Mouse (Mus musculus) kidney, postnatal 10 days (tissue): ENCODE measurements at regions not wholly inside any gene's neighbourhood (a gene's known extent, or its start where the extent isn't known, plus 50 kb on each side); places are given as distances from the start of the nearest gene placed in this dataset.

Experiments used
- DNase-seq: peaks from one replicate; pipeline ENCODE4 v3.0.0; 2021; ENCODE audit warnings: mixed read lengths

DNA sequence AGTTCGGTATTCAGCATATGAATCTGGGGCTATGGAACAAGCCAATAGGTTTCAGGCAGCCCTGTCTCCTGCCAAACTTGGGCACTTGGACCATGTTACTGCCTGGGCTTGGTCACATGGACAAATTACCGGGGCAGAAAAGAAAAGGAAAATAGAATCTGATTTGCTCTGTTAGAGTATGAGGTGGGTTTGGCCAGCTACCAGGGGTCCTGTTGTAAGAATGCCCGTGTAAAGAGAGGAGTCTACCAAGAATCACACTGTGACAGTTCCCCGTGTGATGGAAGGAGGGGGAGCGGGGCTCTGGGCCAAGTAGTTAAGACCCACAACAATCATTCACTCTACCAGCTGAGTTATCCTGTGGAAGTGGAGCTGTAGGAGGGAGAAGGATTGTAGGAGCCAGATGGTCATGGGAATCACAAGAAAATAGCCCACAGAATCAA is 266.2 kb downstream of the Pik3r1 start:
- DNase-seq, result no peak

DNA sequence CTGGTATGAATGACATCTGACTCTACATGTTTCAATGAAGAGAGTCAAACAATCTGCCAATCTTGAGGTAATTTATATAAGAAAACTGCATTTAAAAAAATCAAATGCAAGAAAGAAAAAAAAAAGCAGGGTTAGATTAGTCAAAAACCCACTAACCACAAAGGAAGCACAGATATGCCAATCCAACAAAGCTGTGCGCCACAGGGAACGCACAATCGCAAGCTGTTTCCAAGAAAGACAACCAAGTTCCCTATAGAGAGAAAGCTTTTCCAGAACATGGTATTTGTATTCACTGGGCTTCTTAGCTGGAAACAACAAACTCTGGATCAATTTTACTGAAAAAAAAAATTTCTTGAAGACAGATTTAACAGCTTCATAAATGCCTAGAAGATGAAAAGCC is 267.0 kb downstream of the Pik3r1 start:
- no peak for DNase-seq

DNA sequence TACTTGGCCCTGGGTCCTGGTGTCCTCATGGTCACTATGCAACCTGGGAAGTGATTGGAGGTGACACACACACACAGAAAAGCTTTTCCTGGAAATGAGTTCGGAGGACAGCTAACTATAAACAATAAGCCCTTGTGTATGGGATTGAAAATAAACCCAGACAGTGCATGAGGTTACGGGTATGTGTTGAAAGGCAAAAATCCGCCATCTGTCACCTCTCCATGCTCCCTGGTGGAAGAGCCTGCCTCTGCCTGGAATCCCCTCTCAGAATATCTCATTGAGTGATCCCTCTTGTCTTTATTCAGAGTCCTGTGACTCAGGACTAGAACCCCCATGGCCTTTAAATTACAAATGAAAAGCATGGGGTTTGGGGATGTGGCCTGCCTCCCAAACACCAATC is 276.2 kb downstream of the Pik3r1 start:
- no peak for DNase-seq

DNA sequence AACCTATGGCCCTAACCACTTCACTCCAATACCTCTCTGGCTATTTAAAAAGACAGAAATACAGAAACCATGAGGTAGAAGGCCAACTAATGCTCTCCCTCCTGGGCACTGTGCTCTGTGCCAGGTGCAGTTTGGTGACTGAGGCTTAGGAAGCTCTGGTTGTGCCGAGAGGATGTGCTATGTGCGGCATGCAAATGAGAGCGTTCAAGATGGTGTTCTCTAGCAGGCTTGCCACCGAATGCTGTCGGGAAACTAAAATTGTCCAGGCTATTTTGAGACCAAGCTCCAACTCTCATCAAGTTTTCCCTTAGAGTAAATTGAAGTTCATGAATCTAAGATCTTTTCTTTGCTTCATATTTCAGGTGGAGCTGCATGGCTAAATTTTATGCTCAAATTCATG is 277.1 kb downstream of the Pik3r1 start:
- no peak for DNase-seq

DNA sequence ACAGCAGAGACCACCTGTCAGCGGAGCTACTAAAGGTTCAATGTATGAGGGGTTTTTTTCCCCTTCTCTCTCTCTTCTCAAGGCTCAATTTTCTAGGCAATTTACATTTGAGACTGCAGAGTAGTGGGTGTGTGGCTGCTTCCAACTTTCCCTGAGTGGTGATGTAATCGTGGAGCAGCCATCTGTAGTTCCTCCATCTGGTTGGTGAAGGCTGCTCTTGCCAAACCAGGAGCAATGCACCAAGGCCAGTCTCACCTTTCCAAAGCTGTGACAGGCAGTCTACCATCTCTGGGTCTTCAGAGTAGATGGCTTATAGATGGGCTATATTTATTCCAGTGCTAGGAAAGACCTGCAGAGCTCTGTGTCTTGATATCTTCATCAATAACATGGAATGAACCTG is 280.4 kb downstream of the Pik3r1 start:
- no peak for DNase-seq

DNA sequence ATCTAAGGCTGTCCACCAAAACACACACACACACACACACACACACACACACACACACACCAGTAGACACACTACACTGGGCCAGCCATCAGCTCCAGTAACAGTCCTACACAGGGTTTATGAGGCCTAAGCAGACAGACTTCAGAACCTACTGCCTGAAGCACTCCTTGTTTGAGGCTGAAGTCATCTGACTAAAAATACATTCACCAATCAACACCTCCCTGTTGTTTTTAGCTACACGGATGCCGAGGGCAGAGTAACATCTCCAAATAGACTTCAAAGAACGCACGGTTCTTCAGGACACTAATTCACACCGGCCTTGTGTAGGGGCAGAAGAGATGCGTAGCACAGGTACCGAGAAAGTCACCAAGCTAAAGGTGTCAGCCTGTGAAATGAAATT is 282.2 kb downstream of the Pik3r1 start:
- no peak for DNase-seq

DNA sequence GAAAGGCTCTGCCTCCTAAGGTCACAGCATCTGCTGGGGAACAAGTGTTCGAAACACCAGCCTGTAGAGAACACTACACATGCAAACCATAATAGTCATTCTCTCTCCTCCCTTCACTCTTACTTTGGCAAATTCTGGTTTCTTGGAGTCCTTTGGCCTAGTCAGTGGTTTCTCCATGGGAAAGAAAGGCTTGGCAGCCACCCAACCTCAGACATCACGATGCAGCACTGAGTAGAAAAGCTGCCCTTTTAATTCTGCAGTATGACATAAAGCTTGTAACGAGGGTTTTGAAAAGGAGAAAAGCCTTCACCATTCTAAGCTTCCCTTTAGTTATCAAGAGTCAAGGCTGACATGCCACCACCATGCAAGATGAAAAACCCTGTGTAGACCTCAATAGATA is 284.2 kb downstream of the Pik3r1 start:
- DNase-seq, result peak; percentile 22

DNA sequence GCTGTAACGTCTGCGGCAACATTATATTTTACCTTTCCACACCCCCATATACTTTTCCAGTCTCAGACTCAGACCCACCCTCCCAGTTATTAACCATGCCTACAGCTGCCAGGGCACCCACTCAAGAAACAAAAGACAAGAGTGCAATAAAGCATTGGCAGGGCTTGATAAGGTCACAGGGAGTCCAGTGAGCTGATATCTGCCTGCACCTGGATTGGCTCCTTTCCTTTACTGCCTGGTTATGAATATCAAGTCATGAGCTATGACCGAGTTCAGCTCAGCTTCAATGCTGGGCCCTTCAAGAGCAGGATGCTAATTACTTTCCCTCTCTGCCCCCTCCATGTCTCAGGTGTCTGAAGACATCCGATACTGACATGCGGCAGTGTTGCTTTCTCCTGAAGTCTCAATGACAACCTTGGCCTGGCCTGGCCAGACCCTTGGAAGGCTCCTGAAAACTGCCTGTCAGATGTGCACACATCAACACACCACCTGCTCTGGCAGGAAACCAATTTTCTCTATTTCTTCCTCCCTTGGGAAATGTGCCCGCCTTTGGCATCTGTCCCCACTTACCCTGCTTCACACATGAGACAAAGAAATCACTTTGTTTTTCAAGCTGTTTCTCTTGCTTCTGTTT is 286.3 kb downstream of the Pik3r1 start:
- DNase-seq, result no peak

DNA sequence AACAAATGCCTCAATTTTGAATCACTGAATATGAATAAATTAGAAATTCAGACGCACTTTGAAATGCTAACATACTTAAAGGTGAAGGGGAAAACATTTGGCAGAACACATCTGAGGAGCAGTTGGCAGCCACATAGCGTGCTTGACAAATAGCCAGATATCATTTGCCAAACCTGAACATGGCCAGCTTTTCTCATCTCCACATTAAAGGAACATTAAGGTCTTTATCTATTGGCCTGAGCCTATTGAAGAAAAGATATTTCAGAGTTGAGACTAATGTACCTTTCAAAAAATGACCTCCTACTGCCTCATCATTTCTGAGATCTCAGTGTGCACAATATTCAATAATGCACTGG is 288.7 kb downstream of the Pik3r1 start:
- no peak for DNase-seq

DNA sequence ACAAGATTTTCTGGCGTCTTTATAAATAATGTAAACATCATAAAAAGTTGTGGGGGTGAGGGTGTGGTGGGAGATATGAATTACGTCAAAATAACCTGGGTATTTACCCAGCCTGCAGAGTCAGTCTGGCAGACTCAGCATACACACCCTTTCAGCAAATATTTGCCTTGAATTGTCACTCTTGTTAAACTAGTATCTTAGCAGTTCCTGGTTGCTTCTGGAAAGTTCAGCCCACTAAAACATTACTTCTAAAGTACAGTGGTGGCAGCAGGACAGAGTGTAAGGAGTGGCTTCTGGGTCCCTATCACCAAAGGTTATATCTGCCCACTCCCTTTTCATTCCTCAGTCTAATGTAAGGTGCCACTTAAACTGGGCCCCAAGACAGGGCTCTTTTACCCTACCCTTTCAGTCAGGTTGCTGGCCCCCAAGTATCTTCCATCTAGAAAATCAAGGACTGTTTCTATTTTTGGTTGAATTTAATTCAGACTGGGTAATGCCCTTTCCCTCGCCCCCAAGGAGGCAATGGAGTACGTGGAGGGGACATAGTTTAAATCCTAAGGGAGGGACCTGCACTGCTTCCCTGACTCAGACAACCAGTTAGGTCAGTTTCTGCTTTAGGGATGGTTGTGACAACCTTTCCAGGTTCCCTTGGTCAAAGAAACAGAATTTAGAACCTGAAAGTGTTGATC is 289.3 kb downstream of the Pik3r1 start:
- DNase-seq, result no peak

DNA sequence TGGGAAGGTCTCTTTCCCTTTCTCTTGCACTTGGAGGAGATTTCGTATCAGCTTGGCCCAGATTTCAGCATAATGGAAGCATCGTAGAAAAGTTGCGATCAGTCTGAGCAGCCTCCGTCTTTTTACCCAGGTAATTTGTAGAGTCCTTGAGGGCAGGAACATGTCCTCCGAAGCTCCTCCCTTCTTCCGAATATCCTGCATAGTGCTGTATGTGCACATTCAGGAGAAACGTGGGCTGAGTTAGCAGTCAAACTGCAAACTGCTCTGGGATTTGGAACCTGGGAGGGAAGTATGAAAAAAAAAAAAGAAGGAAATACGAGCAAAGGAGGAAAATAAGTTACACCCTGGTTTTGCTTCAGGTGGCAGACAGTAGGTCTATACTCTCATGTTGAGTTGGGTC is 294.7 kb downstream of the Pik3r1 start:
- no peak for DNase-seq

DNA sequence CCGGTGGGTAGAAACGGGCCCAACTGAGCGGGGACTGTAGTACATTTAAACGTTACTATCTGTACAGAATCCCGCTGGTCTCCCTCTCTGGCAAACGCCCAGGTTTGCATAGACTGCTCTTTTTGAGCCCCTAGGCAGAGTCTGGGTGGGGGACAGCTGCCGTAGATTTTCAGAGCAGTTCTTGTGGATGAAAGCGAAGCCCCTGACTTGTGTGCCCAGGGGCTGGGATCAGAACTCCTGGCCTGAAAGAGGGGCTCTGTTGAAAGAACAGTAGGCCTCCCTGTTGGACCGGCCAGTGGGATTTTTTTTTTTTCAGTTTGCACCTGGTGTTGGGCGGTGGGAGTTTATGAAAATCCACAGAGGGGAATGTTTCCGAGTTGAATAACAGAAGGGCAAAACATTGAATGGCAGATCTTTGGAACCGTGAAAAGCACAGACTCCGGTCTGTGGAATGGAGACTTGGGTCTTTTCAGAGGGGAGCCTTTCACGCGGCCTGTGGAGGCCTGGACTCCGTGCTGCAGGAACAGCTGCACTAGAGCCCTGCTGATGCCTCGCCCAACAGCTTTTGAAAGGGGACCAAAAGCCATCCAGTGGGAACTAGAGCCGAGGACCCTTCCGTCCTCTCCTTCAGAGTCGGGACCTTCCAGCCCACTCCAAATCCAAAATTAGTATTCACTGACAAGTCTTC is 297.3 kb downstream of the Pik3r1 start:
- DNase-seq, result no peak

DNA sequence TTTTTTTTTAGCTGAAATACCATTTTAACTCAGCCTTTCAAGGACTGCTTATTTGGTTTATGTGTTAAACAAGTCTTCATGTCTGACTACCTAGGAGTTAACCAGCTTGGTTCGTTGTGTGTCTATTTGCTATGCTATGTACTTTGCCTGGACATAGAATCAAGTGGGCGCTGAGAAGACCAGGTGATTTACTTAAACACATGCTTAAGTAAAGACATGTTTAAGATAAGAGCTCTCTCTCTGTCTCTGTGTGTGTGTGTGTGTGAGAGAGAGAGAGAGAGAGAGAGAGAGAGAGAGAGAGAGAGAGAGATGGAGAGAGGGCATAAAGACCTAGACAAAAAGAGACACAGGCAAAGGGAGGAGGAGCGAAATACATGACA is 302.3 kb downstream of the Pik3r1 start:
- no peak for DNase-seq

DNA sequence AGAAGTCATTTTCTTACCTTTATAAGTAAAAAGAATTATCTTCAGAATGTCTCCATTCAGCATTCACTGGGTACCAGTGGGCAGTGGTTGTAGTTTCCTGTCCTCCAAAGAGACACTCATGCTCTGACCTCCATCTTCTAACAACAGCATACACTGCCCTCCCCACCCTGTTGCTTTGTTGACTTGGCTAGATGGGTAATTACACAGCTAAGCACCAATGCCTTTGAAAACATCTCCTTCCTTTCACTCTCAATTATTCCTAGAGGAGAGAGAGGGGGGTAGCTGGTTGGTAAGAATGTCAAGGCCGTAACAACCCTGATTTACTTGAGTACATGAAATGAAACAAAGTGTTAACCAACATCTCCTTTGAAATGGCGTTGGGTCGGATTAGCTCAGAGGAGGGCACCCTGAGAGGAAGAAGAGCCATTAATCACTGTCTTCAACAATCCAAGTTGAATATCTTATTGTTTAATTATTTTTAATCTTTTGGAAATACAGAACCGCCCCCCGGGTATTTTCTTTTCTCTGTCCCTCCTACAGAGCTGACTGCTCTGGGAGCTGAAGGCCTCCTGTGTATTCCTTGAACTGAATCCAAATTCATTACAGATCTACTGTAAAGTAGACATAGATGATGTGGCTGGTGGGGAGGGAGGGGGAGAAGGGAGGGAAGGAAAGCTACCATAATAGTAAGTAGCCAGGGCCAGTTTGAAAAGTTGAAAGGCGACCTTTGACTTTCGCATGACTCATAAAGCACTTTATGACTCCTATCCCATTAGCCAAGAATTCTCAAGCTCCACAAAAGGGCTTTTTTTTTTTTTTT is 302.9 kb downstream of the Pik3r1 start:
- DNase-seq, result peak; percentile 48

DNA sequence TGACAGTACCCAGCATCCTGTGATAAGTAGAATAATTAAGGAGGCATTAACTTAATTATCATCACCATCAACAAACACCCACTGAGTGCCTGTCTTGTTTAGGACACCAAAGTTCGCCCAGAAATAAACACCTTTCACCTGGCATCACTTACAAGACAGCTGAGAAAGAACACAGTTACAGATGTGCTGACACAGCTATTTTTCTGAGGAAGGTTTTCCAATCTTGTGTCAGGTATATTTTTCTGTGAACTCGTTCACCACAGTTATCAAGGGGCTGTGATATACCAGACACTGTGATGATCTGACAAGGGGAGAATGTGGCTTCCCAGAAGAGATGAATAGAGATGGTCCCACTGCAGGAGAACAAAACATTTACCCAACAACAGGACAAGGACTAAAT is 311.1 kb downstream of the Pik3r1 start:
- DNase-seq, result no peak

DNA sequence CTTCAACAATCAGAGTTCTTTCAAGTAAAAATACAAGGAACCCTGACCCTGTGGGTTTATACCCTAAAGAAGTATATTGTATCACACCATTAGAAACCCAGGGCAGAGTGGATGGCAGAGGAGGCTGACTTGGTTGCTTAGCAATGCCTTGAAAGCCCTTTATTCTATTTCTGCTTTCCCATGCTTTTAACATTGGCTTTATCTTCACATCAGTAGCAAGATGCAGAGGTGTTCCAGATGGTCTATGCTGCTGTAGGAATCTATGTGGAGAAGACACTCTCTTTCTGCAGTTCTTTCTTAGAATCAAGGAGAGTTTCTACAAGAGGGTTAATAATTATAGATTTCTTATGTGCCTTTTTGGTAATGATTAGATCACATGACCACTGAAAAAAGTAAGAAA is 313.7 kb downstream of the Pik3r1 start:
- no peak for DNase-seq

DNA sequence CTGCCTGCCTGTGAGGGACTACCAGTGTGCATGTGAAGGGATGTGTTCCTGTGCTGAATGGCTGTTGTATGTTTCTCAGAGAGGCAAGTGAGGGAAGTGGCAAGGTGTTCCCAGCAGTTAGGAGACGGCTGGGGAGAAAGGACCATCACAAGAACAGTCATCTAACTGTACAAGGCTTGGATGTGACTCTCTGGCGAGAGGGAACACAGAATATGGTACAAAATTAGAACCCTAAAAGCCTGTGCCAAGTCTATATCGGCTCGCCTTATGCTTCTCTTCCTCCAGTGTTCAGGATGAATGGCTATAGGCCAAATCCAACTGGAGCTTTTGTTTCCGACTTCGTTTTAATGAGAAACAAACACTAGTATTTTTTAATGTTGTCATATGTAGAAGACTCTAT is 317.5 kb downstream of the Pik3r1 start:
- no peak for DNase-seq

DNA sequence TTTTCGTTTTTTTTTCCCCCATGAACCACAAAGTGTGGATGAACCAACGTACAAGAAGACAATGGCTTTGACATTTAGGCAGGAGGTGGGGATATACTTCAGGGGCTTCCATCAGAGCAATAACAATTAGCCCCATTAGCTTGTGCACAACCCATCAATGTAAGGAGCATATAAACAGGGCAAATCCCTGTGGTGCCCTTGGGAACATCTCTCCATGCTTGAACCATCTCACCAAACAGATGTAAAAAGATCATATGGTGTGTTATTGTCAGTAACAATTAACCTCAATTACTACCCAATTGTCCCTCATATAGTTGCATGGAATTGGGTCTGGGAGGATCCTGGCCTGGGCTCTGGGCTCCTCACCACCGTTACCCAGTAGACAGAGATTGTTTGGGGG is 328.5 kb downstream of the Pik3r1 start:
- DNase-seq, result no peak

DNA sequence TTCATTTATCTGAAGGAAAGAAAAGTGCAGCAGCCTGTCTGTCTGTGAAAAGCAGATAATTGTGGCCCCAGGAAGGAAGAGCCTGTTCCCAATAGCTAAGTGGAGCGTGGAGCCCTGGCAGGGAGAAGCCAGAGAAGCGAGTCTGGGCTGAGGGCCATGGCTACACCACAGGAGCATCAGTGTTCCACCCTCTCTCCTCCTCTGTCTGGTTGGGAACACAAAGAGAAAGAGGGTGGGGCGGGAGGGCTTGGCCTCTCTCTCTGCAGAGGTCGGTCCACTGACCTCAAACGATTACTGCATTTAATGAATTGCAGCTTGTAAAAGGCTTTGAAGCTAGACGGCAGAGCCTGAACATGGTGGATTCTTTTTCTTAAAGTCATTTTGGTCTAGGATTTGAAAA is 329.0 kb downstream of the Pik3r1 start:
- peak; percentile 23 for DNase-seq

DNA sequence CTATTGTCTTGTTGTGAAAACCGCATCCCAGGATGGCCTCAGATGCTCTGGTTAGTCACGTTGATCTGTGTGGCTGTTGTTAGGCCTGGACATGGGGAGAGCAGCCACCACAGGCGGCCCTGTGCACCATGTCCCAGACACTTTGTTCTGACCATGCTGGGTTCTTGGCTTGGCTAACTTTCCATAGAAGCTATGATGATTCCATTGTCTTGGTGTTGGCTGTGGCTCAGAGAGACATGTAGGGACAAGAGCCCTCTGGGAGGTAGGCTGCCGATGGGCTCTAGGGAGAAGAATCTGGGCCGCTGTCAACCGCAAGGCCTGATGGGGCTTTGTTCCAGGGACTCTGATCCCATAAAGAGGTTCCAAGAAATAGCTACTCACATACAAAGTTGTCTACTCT is 334.9 kb downstream of the Pik3r1 start:
- DNase-seq, result no peak

DNA sequence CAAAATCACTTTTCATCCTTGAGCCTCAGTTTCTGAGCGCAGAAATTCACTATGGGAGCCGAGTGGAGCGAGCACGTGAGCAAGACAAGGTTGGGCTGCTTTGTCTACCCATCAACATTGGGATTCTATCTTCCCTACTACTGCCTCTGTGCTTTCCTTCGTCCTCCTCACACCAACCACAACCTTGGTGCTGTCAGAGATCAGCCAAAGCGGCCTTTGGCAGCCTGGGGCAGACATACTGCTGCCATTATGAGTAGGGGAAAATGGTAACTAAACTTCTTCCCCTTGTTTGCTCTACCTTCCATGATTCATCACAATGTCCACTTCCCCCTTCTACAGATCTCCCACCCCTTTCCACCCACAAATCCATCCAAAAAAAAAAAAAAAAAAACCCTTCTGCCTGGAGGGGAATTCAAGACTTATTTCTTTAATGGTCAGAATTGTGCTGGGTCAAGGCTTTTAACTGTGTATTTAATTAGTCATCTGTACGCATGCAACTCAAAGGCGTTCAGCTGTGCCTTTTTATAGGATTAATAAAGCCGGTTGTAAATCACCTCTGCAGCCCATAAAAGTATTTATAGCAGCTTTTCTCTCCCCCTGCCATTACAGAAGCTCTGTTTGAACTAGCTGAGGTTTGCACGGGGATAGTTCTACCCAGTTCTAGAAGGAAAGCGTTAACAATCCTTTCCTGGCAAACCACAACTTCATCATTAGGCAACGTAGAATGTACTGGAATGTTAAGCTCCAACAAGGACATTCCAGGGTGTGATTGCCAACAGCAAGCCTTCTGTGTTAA is 340.4 kb downstream of the Pik3r1 start:
- no peak for DNase-seq

DNA sequence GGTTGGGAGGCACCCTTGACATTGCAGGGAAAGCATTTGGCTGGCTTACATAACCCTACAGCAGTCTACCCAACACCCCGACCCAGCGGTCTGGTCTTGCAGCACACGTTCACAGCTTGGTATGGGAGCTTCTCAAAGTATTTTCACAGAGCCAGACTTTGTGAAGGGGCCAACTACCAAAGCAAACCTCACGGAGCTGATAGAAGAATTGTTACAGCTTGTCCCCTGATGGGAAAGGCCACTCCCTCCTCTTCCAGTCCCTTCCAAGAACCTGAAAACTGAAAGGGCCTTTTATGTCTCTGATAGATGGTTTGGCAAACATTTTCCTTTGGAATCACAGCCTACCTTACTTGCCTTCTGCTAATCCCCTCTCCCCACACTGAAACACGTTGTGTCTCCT is 341.6 kb downstream of the Pik3r1 start:
- DNase-seq, result no peak

DNA sequence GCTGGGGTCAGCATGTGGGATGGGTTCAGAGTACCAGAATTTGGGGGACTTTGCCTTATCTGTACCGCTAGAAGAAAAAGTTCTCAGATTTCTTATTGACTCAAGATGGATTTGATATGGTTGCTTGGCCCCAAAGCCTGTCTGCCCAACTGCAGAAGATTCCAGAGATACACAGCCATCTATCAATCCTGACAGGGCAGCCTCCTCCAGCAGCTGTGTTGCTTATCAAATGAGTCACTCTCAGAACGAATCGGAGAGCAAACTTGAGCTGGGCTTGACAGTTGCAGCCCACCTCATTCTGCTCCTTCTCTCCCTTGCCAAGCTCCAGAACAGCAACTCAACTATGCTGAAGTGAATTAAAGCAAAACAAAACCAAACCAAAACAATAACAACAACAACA is 345.9 kb downstream of the Pik3r1 start:
- no peak for DNase-seq
